Mouse (Mus musculus) adrenal gland, adult 8-10 months (tissue): ENCODE data around the gene Col5a1. TPM values are rescaled to one million over a fixed set of nuclear protein-coding genes. Genes with fewer than 3 reads are reported as not detected.

Experiments
- total RNA-seq, 4 experiments: library from RNA; stranded (reverse); gene quantifications; 2 replicates each; pipeline ENCODE4 v1.2.4; 2022

The Col5a1 gene
- total RNA-seq, 4 experiments from 2014 or later = 27.1 to 42.7 (median 35.2) TPM

Other genes with a start within 250 kb of the Col5a1 start
- gene Rxra, start 210.0 kb upstream of the Col5a1 start, total RNA-seq = 10 to 100 TPM; 51.3 to 64.4 (median 56.7) TPM
- gene Fcnb, start 198.5 kb downstream of the Col5a1 start, total RNA-seq = not detected